Mouse (Mus musculus) CH12.LX (cell line): Measurements from ENCODE around the gene Nav3. TPM values are rescaled to one million over a fixed set of nuclear protein-coding genes. Genes with fewer than 3 reads are reported as not detected.

Source experiments
- DNase-seq: peaks from one replicate; pipeline ENCODE4 v3.0.0-alpha.2; 2013; ENCODE audit errors: extremely low read depth
- H3K27ac ChIP-seq: 2 replicates; pipeline ENCODE4 v1.5.1; 2012; ENCODE audit warnings: low read depth, mild to moderate bottlenecking, control low read depth, moderate library complexity; ENCODE audit not compliant: insufficient read depth
- H3K27me3 ChIP-seq: replicated peaks from 2 replicates; pipeline ENCODE3; 2012; ENCODE audit warnings: inconsistent platforms
- H3K36me3 ChIP-seq, 2 experiments: replicated peaks in 1 of 2; 2 replicates each; pipeline versions ENCODE3 to v1.6.1; 2012; ENCODE audit warnings: inconsistent platforms in 1 of 2, low read length in 1 of 2, mild to moderate bottlenecking in 1 of 2, mixed read lengths in 1 of 2, moderate library complexity in 1 of 2; ENCODE audit not compliant: control insufficient read depth in 1 of 2, insufficient read depth in 1 of 2
- H3K4me1 ChIP-seq, 2 experiments: 2 replicates each; pipeline ENCODE4 v1.6.1; 2012; ENCODE audit warnings: inconsistent platforms in 1 of 2, moderate library complexity in 1 of 2; ENCODE audit not compliant: insufficient read depth in 2 of 2, control insufficient read depth in 1 of 2
- H3K4me2 ChIP-seq: 2 replicates; pipeline ENCODE4 v1.6.1; 2012; ENCODE audit warnings: low read depth, mild to moderate bottlenecking, control low read depth; ENCODE audit not compliant: poor library complexity, insufficient read depth, severe bottlenecking
- H3K4me3 ChIP-seq, 3 experiments: fragments of 150-350 bp in 1 of 3; sonication (generic) in 1 of 3; replicated peaks in 1 of 3; 2 replicates each; pipeline versions ENCODE3 to v1.5.1; 2011 to 2012; ENCODE audit warnings: low read depth in 2 of 3, low read length in 2 of 3, mild to moderate bottlenecking in 2 of 3, moderate library complexity in 2 of 3, control low read depth in 1 of 3, improper control_type of control experiment in 1 of 3, inconsistent platforms in 1 of 3, mixed read lengths in 1 of 3; ENCODE audit not compliant: poor library complexity in 1 of 3
- H3K79me2 ChIP-seq: replicated peaks from 2 replicates; pipeline ENCODE4 v1.6.1; 2012; ENCODE audit warnings: mild to moderate bottlenecking, moderate library complexity; ENCODE audit not compliant: control insufficient read depth, poor library complexity, insufficient read depth, severe bottlenecking; ENCODE audit errors: extremely low read depth
- H3K9ac ChIP-seq: 2 replicates; pipeline ENCODE4 v1.6.1; 2012; ENCODE audit warnings: low read depth, mild to moderate bottlenecking, control low read depth, moderate library complexity; ENCODE audit not compliant: insufficient read depth
- H3K9me3 ChIP-seq: replicated peaks from 2 replicates; pipeline ENCODE3; 2012; ENCODE audit warnings: low read length, inconsistent platforms, mixed read lengths
- BHLHE40 ChIP-seq: IDR thresholded peaks from 2 replicates; pipeline ENCODE4 v1.6.1; 2011; ENCODE audit warnings: mild to moderate bottlenecking, low read depth, low read length, improper control_type of control experiment
- CHD2 ChIP-seq: IDR thresholded peaks from 2 replicates; pipeline ENCODE4 v1.6.1; 2011; ENCODE audit warnings: low read length, improper control_type of control experiment
- CTCF ChIP-seq, 2 experiments: IDR thresholded peaks in 1 of 2; conservative IDR thresholded peaks in 1 of 2; 2 replicates each; pipeline ENCODE4 v1.5.1; 2011 to 2012; ENCODE audit warnings: low read depth in 2 of 2, low read length in 2 of 2, improper control_type of control experiment in 1 of 2, inconsistent platforms in 1 of 2, mild to moderate bottlenecking in 1 of 2, moderate library complexity in 1 of 2
- E2F4 ChIP-seq: IDR thresholded peaks from 2 replicates; pipeline ENCODE4 v1.6.1; 2011; ENCODE audit warnings: low read depth, low read length, improper control_type of control experiment; ENCODE audit not compliant: insufficient replicate concordance
- EP300 ChIP-seq: IDR thresholded peaks from 2 replicates; pipeline ENCODE4 v1.6.1; 2011; ENCODE audit warnings: low read length, improper control_type of control experiment
- ETS1 ChIP-seq: conservative IDR thresholded peaks from 2 replicates; pipeline ENCODE4 v1.6.1; 2012; ENCODE audit warnings: low read depth, mild to moderate bottlenecking, inconsistent platforms, low read length, improper control_type of control experiment, moderate library complexity
- GABPA ChIP-seq: IDR thresholded peaks from 2 replicates; pipeline ENCODE4 v1.6.1; 2012; ENCODE audit warnings: low read depth, low read length, improper control_type of control experiment, inconsistent platforms; ENCODE audit not compliant: insufficient replicate concordance
- HCFC1 ChIP-seq: IDR thresholded peaks from 2 replicates; pipeline ENCODE4 v1.6.1; 2012; ENCODE audit warnings: low read depth, mild to moderate bottlenecking, inconsistent platforms, low read length, improper control_type of control experiment
- IRF4 ChIP-seq: IDR thresholded peaks from 2 replicates; pipeline ENCODE4 v1.6.1; 2014; ENCODE audit warnings: low read depth, mild to moderate bottlenecking, inconsistent platforms, low read length, improper control_type of control experiment
- JUN ChIP-seq: IDR thresholded peaks from 2 replicates; pipeline ENCODE4 v1.6.1; 2011; ENCODE audit warnings: low read depth, mild to moderate bottlenecking, low read length, improper control_type of control experiment, moderate library complexity; ENCODE audit not compliant: insufficient read depth
- KAT2A ChIP-seq: IDR thresholded peaks from 2 replicates; pipeline ENCODE4 v1.6.1; 2012; ENCODE audit warnings: low read length, improper control_type of control experiment, inconsistent platforms; ENCODE audit not compliant: insufficient replicate concordance
- MAFK ChIP-seq: IDR thresholded peaks from 2 replicates; pipeline ENCODE4 v1.6.1; 2011; ENCODE audit warnings: low read length, improper control_type of control experiment; ENCODE audit not compliant: insufficient replicate concordance
- MAX ChIP-seq: IDR thresholded peaks from 2 replicates; pipeline ENCODE4 v1.6.1; 2011; ENCODE audit warnings: low read length, improper control_type of control experiment
- MAZ ChIP-seq: IDR thresholded peaks from 2 replicates; pipeline ENCODE4 v1.6.1; 2012; ENCODE audit warnings: low read depth, mild to moderate bottlenecking, inconsistent platforms, low read length, improper control_type of control experiment, moderate library complexity
- MEF2A ChIP-seq: IDR thresholded peaks from 2 replicates; pipeline ENCODE4 v1.6.1; 2014; ENCODE audit warnings: low read depth, mild to moderate bottlenecking, inconsistent platforms, low read length, improper control_type of control experiment, borderline replicate concordance
- MYC ChIP-seq: IDR thresholded peaks from 2 replicates; pipeline ENCODE4 v1.6.1; 2011; ENCODE audit warnings: low read depth, mild to moderate bottlenecking, improper control_type of control experiment, low read length
- NELFE ChIP-seq: IDR thresholded peaks from 2 replicates; pipeline ENCODE4 v1.6.1; 2011; ENCODE audit warnings: low read depth, low read length, improper control_type of control experiment
- NRF1 ChIP-seq: IDR thresholded peaks from 2 replicates; pipeline ENCODE4 v1.6.1; 2014; ENCODE audit warnings: low read depth, mild to moderate bottlenecking, inconsistent platforms, low read length, improper control_type of control experiment, moderate library complexity
- PAX5 ChIP-seq: IDR thresholded peaks from 2 replicates; pipeline ENCODE4 v1.6.1; 2012; ENCODE audit warnings: low read length, inconsistent platforms, mixed read lengths
- POLR2AphosphoS2 ChIP-seq: IDR thresholded peaks from 2 replicates; pipeline ENCODE4 v1.6.1; 2011; ENCODE audit warnings: low read depth, low read length, improper control_type of control experiment
- RAD21 ChIP-seq: IDR thresholded peaks from 2 replicates; pipeline ENCODE4 v1.6.1; 2011; ENCODE audit warnings: low read depth, mild to moderate bottlenecking, low read length, improper control_type of control experiment, moderate library complexity
- RCOR1 ChIP-seq: conservative IDR thresholded peaks from 2 replicates; pipeline ENCODE4 v1.6.1; 2012; ENCODE audit warnings: low read depth, mild to moderate bottlenecking, inconsistent platforms, low read length, improper control_type of control experiment
- SIN3A ChIP-seq: IDR thresholded peaks from 2 replicates; pipeline ENCODE4 v1.6.1; 2012; ENCODE audit warnings: low read length, improper control_type of control experiment, inconsistent platforms
- SMC3 ChIP-seq: IDR thresholded peaks from 2 replicates; pipeline ENCODE4 v1.6.1; 2011; ENCODE audit warnings: low read depth, low read length, improper control_type of control experiment
- UBTF ChIP-seq: IDR thresholded peaks from 2 replicates; pipeline ENCODE4 v1.6.1; 2012; ENCODE audit warnings: low read depth, mild to moderate bottlenecking, inconsistent platforms, low read length, improper control_type of control experiment, moderate library complexity
- USF1 ChIP-seq: IDR thresholded peaks from 2 replicates; pipeline ENCODE4 v1.6.1; 2014; ENCODE audit warnings: low read depth, mild to moderate bottlenecking, inconsistent platforms, low read length, improper control_type of control experiment
- USF2 ChIP-seq: conservative IDR thresholded peaks from 2 replicates; pipeline ENCODE4 v1.6.1; 2011; ENCODE audit warnings: low read depth, low read length, improper control_type of control experiment
- ZNF384 ChIP-seq: IDR thresholded peaks from 2 replicates; pipeline ENCODE4 v1.6.1; 2012; ENCODE audit warnings: low read depth, low read length, improper control_type of control experiment, inconsistent platforms
- dilution Hi-C: fragments of 300-500 bp; cut with MboI; formaldehyde crosslinking; loops from 2 replicates; pipeline ENCODE4 v1.14.3; 2020; ENCODE audit warnings: low sequenced_read_pairs; ENCODE audit not compliant: extremely low pct_unique_long_range_greater_than_20kb, extremely low pct_ligation_motif_present
- in situ Hi-C: fragments of 300-500 bp; cut with MboI; formaldehyde crosslinking; loops from 3 replicates; pipeline ENCODE4 v1.14.3; 2019; ENCODE audit warnings: low sequenced_read_pairs, low pct_ligation_motif_present, low pct_unique_long_range_greater_than_20kb, mixed read lengths
- polyA plus RNA-seq: library from polyadenylated mRNA; unstranded; fragments of >175 nt; gene quantifications from 2 replicates; pipeline ENCODE4 v1.2.1, GENCODE M21; 2012; ENCODE audit warnings: low read depth; ENCODE audit not compliant: insufficient read length
- total RNA-seq, 2 experiments: library from RNA; depleted of rRNA; stranded (reverse); fragments of 300-350 nt in 1 of 2; fragments of >200 nt in 1 of 2; gene quantifications; 2 replicates each; pipeline ENCODE4 v1.2.3; 2012 to 2014

Nav3 gene
- total and polyA plus RNA-seq, 3 experiments: 0.03 TPM; not detected in 2

DNA sequence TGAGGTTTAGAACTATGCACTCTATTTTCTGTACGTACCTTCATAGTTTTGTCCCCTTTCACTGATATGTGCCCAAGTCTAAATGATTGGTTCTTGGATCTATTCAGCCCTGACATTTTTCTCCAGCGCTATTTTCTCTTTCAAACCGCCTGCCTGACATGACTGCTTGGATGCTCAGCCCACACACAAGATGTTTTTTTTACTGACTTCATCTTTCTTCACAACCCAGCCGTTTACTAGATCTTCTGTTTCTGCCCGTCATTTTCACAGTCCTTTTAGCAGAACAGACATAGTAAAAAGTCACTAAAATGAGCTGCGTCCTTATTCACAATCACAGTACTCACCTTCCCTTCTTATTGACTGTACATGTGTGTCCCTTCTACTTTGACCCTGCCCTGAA, 656.8 kb downstream of the Nav3 start:
- dilution Hi-C loops: no loop called here
- no peak for DNase-seq
- no peaks in the 10 kb centered on the region for H3K27me3 ChIP-seq
- H3K9me3 ChIP-seq: no peaks in the 10 kb centered on the region
- TF ChIP-seq SMC3 (no peak), JUN (no peak), NRF1 (no peak), EP300 (no peak), SIN3A (no peak), UBTF (no peak), ZNF384 (no peak), RCOR1 (no peak), POLR2AphosphoS2 (no peak), BHLHE40 (no peak), HCFC1 (no peak), MAZ (no peak), RAD21 (no peak), IRF4 (no peak), USF2 (no peak)
- in situ Hi-C loops: no loop called here
- H3K4me3 ChIP-seq: no peak overlapping the region
- no peaks in the 10 kb centered on the region for H3K36me3 ChIP-seq
- no peak overlapping the region for H3K4me2 ChIP-seq
- H3K27ac ChIP-seq: no peak overlapping the region
- no peaks in the 10 kb centered on the region for H3K79me2 ChIP-seq
- no peaks in the 10 kb centered on the region for H3K4me1 ChIP-seq
- no peak overlapping the region for H3K9ac ChIP-seq

GRCm38 (mm10) chr10:109796981-109797380, 659.0 kb downstream of the Nav3 start:
- H3K27ac ChIP-seq: no peak overlapping the region
- dilution Hi-C loops: no loop called here
- no peak for TF ChIP-seq SMC3
- no peak for TF ChIP-seq CTCF (conservative IDR thresholded peaks at IDR 0.05 in 1 of 2, IDR thresholded peaks at IDR 0.05 in 1 of 2; ENCODE audit: low read depth in 2 of 2, low read length in 2 of 2)
- no peak for TF ChIP-seq MEF2A
- TF ChIP-seq PAX5: no peak
- no peak for TF ChIP-seq ETS1
- no peak for TF ChIP-seq KAT2A
- TF ChIP-seq RCOR1: no peak
- no peak for TF ChIP-seq UBTF
- no peak for TF ChIP-seq JUN
- no peak for TF ChIP-seq GABPA
- TF ChIP-seq MYC: no peak
- TF ChIP-seq E2F4: no peak
- TF ChIP-seq CHD2: no peak
- no peak for TF ChIP-seq USF1
- no peak for TF ChIP-seq IRF4
- no peak for TF ChIP-seq RAD21
- TF ChIP-seq NELFE: no peak
- no peak for TF ChIP-seq MAZ
- no peak for TF ChIP-seq MAFK
- no peak for TF ChIP-seq MAX
- TF ChIP-seq, all 38 proteins: peak for 0
- Histone ChIP-seq H3K4me1 (no peaks in the 10 kb centered on the region), H3K27me3 (no peaks in the 10 kb centered on the region), H3K9ac (no peak overlapping the region), H3K9me3 (no peaks in the 10 kb centered on the region), H3K4me2 (no peak overlapping the region), H3K36me3 (no peaks in the 10 kb centered on the region), H3K79me2 (no peaks in the 10 kb centered on the region), H3K4me3 (no peak overlapping the region)
- DNase-seq: no peak
- in situ Hi-C loops: no loop called here
